Comparison of ENCODE assay signal across 11 mouse cellular contexts in genomic region chr8:46859164-46859846, GRCm38 (mm10).
DNase-seq lines count a peak whose midpoint lies in the region; ATAC-seq and TF ChIP-seq lines count a peak whose summit lies in the region.
"Had no signal": no experiment of that assay in that cellular context is flagged by ENCODE, and none has a peak within 500 bp of the region (broad histone marks: within the 10 kb centered on the region; RNA-seq: fewer than 3 reads in every experiment).

No protein-coding gene starts in this region.

- TF ChIP-seq RAD21 in MEL (IDR thresholded peaks at IDR 0.05; ENCODE audit: low read depth, low read length): no peak

- intact Hi-C loops in left cerebral cortex, adult 2 months (cut with DNase I): no loop called here

- no peak overlapping the region for H3K4me3 ChIP-seq in kidney, adult 2 months (ENCODE audit: insufficient read depth, low read depth, low read length)
- no peak overlapping the region for H3K4me3 ChIP-seq in kidney, embryonic 14.5 days (ENCODE audit: low read length)
- no peak overlapping the region for H3K4me3 ChIP-seq in MEL (ENCODE audit: control insufficient read depth in 1 of 2, insufficient read depth in 1 of 2, low read depth in 2 of 2, low read length in 2 of 2)
- H3K4me3 ChIP-seq in intestine, embryonic 14.5 days (ENCODE audit: low read depth, low read length): no peak overlapping the region
- H3K4me3 ChIP-seq in left cerebral cortex, adult 2 months: no peak overlapping the region
- H3K4me3 ChIP-seq: liver, embryonic 15.5 days had no signal

- 50% methylated on average over 7 of the region's 7 CpGs for WGBS in kidney, adult 2 months
- 35% methylated on average over 7 of the region's 7 CpGs for WGBS in kidney, embryonic 14.5 days
- 42% methylated on average over 7 of the region's 7 CpGs for WGBS in intestine, embryonic 14.5 days

- peak in 1 of 2 experiments; percentile 69; a peak in 3 of 4 replicates for TF ChIP-seq EP300 in MEL (IDR thresholded peaks at IDR 0.05; ENCODE audit: low read depth in 1 of 2, low read length in 2 of 2)

- no peak overlapping the region for H3K4me2 ChIP-seq in kidney, embryonic 14.5 days (replicated peaks; ENCODE audit: low read depth, low read length)
- H3K4me2 ChIP-seq in intestine, embryonic 14.5 days (ENCODE audit: low read length): no peak overlapping the region
- H3K4me2 ChIP-seq: liver, embryonic 15.5 days had no signal

- H3K9ac ChIP-seq in kidney, embryonic 14.5 days (ENCODE audit: low read depth, low read length): no peak overlapping the region
- no peak overlapping the region for H3K9ac ChIP-seq in MEL (ENCODE audit: control insufficient read depth, low read depth, low read length, poor library complexity, severe bottlenecking)
- no peak overlapping the region for H3K9ac ChIP-seq in intestine, embryonic 14.5 days (ENCODE audit: low read length)
- H3K9ac ChIP-seq: liver, embryonic 15.5 days had no signal

- H3K9me3 ChIP-seq in kidney, embryonic 14.5 days (ENCODE audit: control insufficient read depth, low read length): no peaks in the 10 kb centered on the region
- no peaks in the 10 kb centered on the region for H3K9me3 ChIP-seq in MEL (replicated peaks; ENCODE audit: insufficient read depth, low read length)
- no peaks in the 10 kb centered on the region for H3K9me3 ChIP-seq in intestine, embryonic 14.5 days (ENCODE audit: control insufficient read depth, low read length)
- H3K9me3 ChIP-seq: liver, embryonic 15.5 days had no signal

- peak; percentile 41 for DNase-seq in kidney, adult 2 months
- no peak for DNase-seq in MEL (ENCODE audit: low read depth, low spot score)
- DNase-seq in intestine, embryonic 14.5 days (ENCODE audit: low spot score): no peak
- peak; percentile 73 for DNase-seq in naive thymus-derived CD4-positive, alpha-beta T cell, adult 2 months (ENCODE audit: low read depth)
- DNase-seq in left cerebral cortex, adult 2 months (ENCODE audit: extremely low spot score in 1 of 2, low spot score in 2 of 2): no peak
- DNase-seq in cerebellum, postnatal 14 days: no peak
- DNase-seq in adrenal gland, postnatal 14 days: no peak
- DNase-seq: cerebellum, postnatal 10 days had no signal

- no peak for TF ChIP-seq POLR2A in kidney, adult 2 months (IDR thresholded peaks at IDR 0.05; ENCODE audit: low read depth, low read length)
- no peak for TF ChIP-seq POLR2A in MEL (IDR thresholded peaks at IDR 0.05; ENCODE audit: control insufficient read depth in 1 of 2, insufficient read depth in 1 of 2, low read depth in 1 of 2, low read length in 2 of 2, poor library complexity in 1 of 2)

- no peaks in the 10 kb centered on the region for H3K36me3 ChIP-seq in kidney, adult 2 months (ENCODE audit: control insufficient read depth, insufficient read depth, low read length)
- no peaks in the 10 kb centered on the region for H3K36me3 ChIP-seq in kidney, embryonic 14.5 days (ENCODE audit: control insufficient read depth, insufficient read depth, low read length)
- peaks cover 0 to 7% of the 10 kb centered on the region in 2 experiments; a peak in 2 of 4 replicates for H3K36me3 ChIP-seq in MEL (ENCODE audit: control insufficient read depth in 1 of 2, insufficient read depth in 2 of 2, low read length in 2 of 2)
- no peaks in the 10 kb centered on the region for H3K36me3 ChIP-seq in intestine, embryonic 14.5 days (ENCODE audit: control insufficient read depth, insufficient read depth, low read length)
- H3K36me3 ChIP-seq: liver, embryonic 15.5 days had no signal

- TF ChIP-seq CTCF in kidney, adult 2 months (conservative IDR thresholded peaks at IDR 0.05; ENCODE audit: insufficient read depth, insufficient read length, low read depth, low read length): no peak
- no peak for TF ChIP-seq CTCF in MEL (IDR thresholded peaks at IDR 0.05 in 2 of 3, conservative IDR thresholded peaks at IDR 0.05 in 1 of 3; ENCODE audit: control insufficient read depth in 1 of 3, insufficient read depth in 1 of 3, low read depth in 2 of 3, low read length in 3 of 3, poor library complexity in 1 of 3, severe bottlenecking in 1 of 3)
- no peak for TF ChIP-seq CTCF in left cerebral cortex, adult 2 months (IDR thresholded peaks at IDR 0.05)

- no peak overlapping the region for H3K27ac ChIP-seq in kidney, adult 2 months (ENCODE audit: insufficient read depth, low read depth, low read length)
- no peak overlapping the region for H3K27ac ChIP-seq in kidney, embryonic 14.5 days (ENCODE audit: low read depth, low read length)
- no peak overlapping the region for H3K27ac ChIP-seq in MEL (ENCODE audit: control insufficient read depth, low read depth, low read length)
- 0 out of 2 replicates have a peak overlapping the region, but pooled peaks have one; percentile 22 for H3K27ac ChIP-seq in intestine, embryonic 14.5 days (ENCODE audit: low read depth)
- H3K27ac ChIP-seq in left cerebral cortex, adult 2 months: no peak overlapping the region
- H3K27ac ChIP-seq: liver, embryonic 15.5 days had no signal

- H3K79me2 ChIP-seq in MEL (ENCODE audit: control insufficient read depth, insufficient read depth, low read length, poor library complexity): no peaks in the 10 kb centered on the region

- no peak for ATAC-seq in kidney, embryonic 14.5 days (ENCODE audit: low FRiP score, low TSS enrichment)
- ATAC-seq in intestine, embryonic 14.5 days (replicated peaks; ENCODE audit: low FRiP score, low TSS enrichment, low read depth): no peak
- ATAC-seq: Patski had no signal

- H3K27me3 ChIP-seq in kidney, adult 2 months (replicated peaks; ENCODE audit: control insufficient read depth, insufficient read depth, low read length): no peaks in the 10 kb centered on the region
- no peaks in the 10 kb centered on the region for H3K27me3 ChIP-seq in kidney, embryonic 14.5 days (ENCODE audit: control insufficient read depth, insufficient read depth, low read length)
- H3K27me3 ChIP-seq in MEL (ENCODE audit: control insufficient read depth in 1 of 2, insufficient read depth in 2 of 2, low read length in 2 of 2): no peaks in the 10 kb centered on the region
- no peaks in the 10 kb centered on the region for H3K27me3 ChIP-seq in intestine, embryonic 14.5 days (replicated peaks; ENCODE audit: control insufficient read depth, insufficient read depth, low read length)
- H3K27me3 ChIP-seq: liver, embryonic 15.5 days; Patski had no signal

- H3K4me1 ChIP-seq in kidney, adult 2 months (ENCODE audit: control insufficient read depth, insufficient read depth, low read length): no peaks in the 10 kb centered on the region
- peaks cover 7% of the 10 kb centered on the region; the same call in 1 of the 2 replicates for H3K4me1 ChIP-seq in kidney, embryonic 14.5 days (ENCODE audit: control insufficient read depth, insufficient read depth, low read length)
- H3K4me1 ChIP-seq in MEL (ENCODE audit: control insufficient read depth in 1 of 2, insufficient read depth in 2 of 2, low read length in 2 of 2): peaks cover 5 to 14% of the 10 kb centered on the region in 2 experiments
- no peaks in the 10 kb centered on the region for H3K4me1 ChIP-seq in intestine, embryonic 14.5 days (replicated peaks; ENCODE audit: control insufficient read depth, insufficient read depth, low read length)

TF ChIP-seq in MEL, 35 proteins besides CTCF, POLR2A, EP300 and RAD21:
- TF ChIP-seq MYC (IDR thresholded peaks at IDR 0.05; ENCODE audit: low read depth, low read length) (no peak), HCFC1 (IDR thresholded peaks at IDR 0.05; ENCODE audit: low read depth, low read length) (no peak), UBTF (IDR thresholded peaks at IDR 0.05; ENCODE audit: borderline replicate concordance, insufficient read depth, low read depth, low read length) (no peak), CHD1 (IDR thresholded peaks at IDR 0.05; ENCODE audit: low read depth, low read length) (no peak), GABPA (IDR thresholded peaks at IDR 0.05; ENCODE audit: low read depth, low read length) (no peak), ZMIZ1 (IDR thresholded peaks at IDR 0.05; ENCODE audit: low read depth, low read length) (no peak), MAX (IDR thresholded peaks at IDR 0.05; ENCODE audit: low read length) (no peak), ZKSCAN1 (IDR thresholded peaks at IDR 0.05; ENCODE audit: low read depth, low read length) (no peak), E2F4 (IDR thresholded peaks at IDR 0.05; ENCODE audit: borderline replicate concordance, low read depth, low read length) (no peak), SIN3A (IDR thresholded peaks at IDR 0.05; ENCODE audit: low read length) (no peak), TBP (IDR thresholded peaks at IDR 0.05; ENCODE audit: low read depth, low read length) (no peak), ZNF384 (IDR thresholded peaks at IDR 0.05; ENCODE audit: low read depth, low read length) (peak; percentile 58), TAL1 (IDR thresholded peaks at IDR 0.05; ENCODE audit: low read length) (no peak), MXI1 (IDR thresholded peaks at IDR 0.05; ENCODE audit: low read depth, low read length) (no peak), USF1 (IDR thresholded peaks at IDR 0.05; ENCODE audit: low read depth, low read length) (no peak), MYB (IDR thresholded peaks at IDR 0.05; ENCODE audit: low read depth, low read length) (peak; percentile 39; the same call in 1 of the 2 replicates), ETS1 (IDR thresholded peaks at IDR 0.05; ENCODE audit: low read depth, low read length) (peak; percentile 31; the same call in 1 of the 2 replicates), MAZ (IDR thresholded peaks at IDR 0.05; ENCODE audit: low read depth, low read length) (peak; percentile 34; the same call in 1 of the 2 replicates), TCF12 (IDR thresholded peaks at IDR 0.05; ENCODE audit: low read depth, low read length) (no peak), USF2 (IDR thresholded peaks at IDR 0.05; ENCODE audit: borderline replicate concordance in 1 of 2, insufficient read depth in 1 of 2, low read depth in 1 of 2, low read length in 2 of 2) (no peak), MAFK (IDR thresholded peaks at IDR 0.05; ENCODE audit: borderline replicate concordance, low read depth, low read length) (no peak), POLR2AphosphoS2 (IDR thresholded peaks at IDR 0.05; ENCODE audit: low read length) (no peak), MEF2A (IDR thresholded peaks at IDR 0.05; ENCODE audit: extremely low read depth, insufficient replicate concordance, low read depth, low read length, poor library complexity, severe bottlenecking) (no peak), CHD2 (IDR thresholded peaks at IDR 0.05; ENCODE audit: low read length) (no peak), BHLHE40 (IDR thresholded peaks at IDR 0.05; ENCODE audit: borderline replicate concordance, low read depth, low read length) (no peak), NRF1 (IDR thresholded peaks at IDR 0.05; ENCODE audit: insufficient read depth, low read depth, low read length, poor library complexity, severe bottlenecking) (no peak), POLR2AphosphoS5 (IDR thresholded peaks at IDR 0.05; ENCODE audit: borderline replicate concordance, low read depth, low read length) (no peak), GATA1 (IDR thresholded peaks at IDR 0.05; ENCODE audit: low read depth, low read length) (peak; percentile 28; the same call in 1 of the 2 replicates), SMC3 (IDR thresholded peaks at IDR 0.05; ENCODE audit: low read depth, low read length) (no peak)

Comparison
In these comparisons a context has a peak if more than half of its experiments do, and no peak if none do; other contexts are left out.
1. DNase-seq: peak in kidney, adult 2 months (single experiment) and naive thymus-derived CD4-positive, alpha-beta T cell, adult 2 months (single experiment); none in MEL (single experiment), intestine, embryonic 14.5 days (single experiment), left cerebral cortex, adult 2 months (0 of 2), cerebellum, postnatal 14 days (0 of 2) and adrenal gland, postnatal 14 days (single experiment).